Mouse (Mus musculus) erythroblast, embryonic 14.5 days (primary cell): ENCODE measurements around the gene Cnksr1.

Experiments
- GATA1 ChIP-seq: IDR thresholded peaks from 2 replicates; pipeline ENCODE4 v1.6.1; 2012; ENCODE audit warnings: low read length, inconsistent platforms, mixed read lengths
- TAL1 ChIP-seq: IDR thresholded peaks from 3 replicates; pipeline ENCODE4 v1.6.1; 2012; ENCODE audit warnings: low read length, inconsistent platforms, mixed read lengths

DNA sequence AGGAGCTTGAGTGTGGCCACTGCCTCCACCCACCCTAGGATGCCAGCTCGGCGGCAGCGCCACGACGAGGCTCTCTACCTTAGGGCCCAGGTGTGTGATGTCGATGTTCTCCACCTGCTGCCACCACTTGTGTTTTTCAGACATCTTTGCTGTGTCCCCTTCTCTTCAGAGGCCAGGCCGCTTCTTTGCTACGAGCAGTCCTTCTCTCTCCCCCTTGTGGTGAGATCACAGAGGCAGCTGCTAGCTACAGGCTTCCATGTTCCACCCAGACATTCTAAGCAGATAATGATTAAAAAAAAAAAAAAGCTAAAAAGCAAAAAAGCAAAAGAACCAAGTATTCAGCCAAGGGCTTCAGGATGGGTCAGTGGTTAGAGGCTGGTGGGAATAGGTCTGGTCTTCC, 11.0 kb downstream of the Cnksr1 start, which contains the start of gene Catsper4:
- no peak for TF ChIP-seq GATA1
- TF ChIP-seq TAL1, result no peak
